ENCODE assay signal across 1 mouse cellular context in the genomic region with DNA sequence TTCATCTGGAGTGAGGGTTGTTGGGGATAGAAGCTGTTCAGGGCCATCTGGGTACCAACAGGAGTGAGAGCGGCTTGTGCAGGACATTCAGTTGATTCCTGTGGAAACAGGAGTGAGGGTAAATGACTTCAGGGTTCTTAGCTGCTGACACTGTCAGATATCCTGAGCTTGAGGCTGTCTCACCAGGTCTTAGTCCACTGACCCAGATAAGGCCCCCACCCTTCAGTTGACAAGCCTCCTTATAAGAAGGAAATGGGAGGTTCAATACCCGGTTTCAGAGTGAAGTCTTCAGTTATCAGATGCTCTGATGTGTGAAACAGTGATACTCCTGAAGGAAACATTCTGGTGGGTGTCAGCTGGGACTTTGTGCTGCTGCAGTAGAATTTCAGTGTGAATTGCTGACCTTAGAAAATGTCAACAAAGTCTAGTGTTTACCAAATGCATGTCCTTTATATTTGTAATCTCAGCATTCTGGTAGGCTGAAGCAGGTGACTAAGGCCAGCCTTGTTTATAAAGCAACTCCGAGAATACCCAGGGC.
TF ChIP-seq lines count a peak whose summit lies in the region.

No protein-coding gene starts in this region.

TF ChIP-seq in CH12.LX, 34 proteins besides CTCF, POLR2A, EP300 and RAD21:
- TF ChIP-seq SMC3 (IDR thresholded peaks at IDR 0.05; ENCODE audit: low read depth, low read length) (no peak), POLR2AphosphoS2 (IDR thresholded peaks at IDR 0.05; ENCODE audit: low read depth, low read length) (no peak), UBTF (IDR thresholded peaks at IDR 0.05; ENCODE audit: low read depth, low read length) (no peak), JUN (IDR thresholded peaks at IDR 0.05; ENCODE audit: insufficient read depth, low read depth, low read length) (no peak), ZC3H11A (IDR thresholded peaks at IDR 0.05; ENCODE audit: low read depth, low read length) (no peak)
